Mouse (Mus musculus) heart, postnatal 25 days (tissue): ENCODE data around the gene Rnf157. TPM values are rescaled to one million over a fixed set of nuclear protein-coding genes. Genes with fewer than 3 reads are reported as not detected.
A peak's percentile ranks its signal among the peaks of the same experiment; 100 is the strongest.

Experiments used
- DNase-seq: peaks from one replicate; pipeline ENCODE4 v3.0.0; 2022; ENCODE audit warnings: low spot score
- intact Hi-C: fragments of 180-260 bp; cut with DNase I; formaldehyde crosslinking; loops from one replicate; pipeline ENCODE4 v1.15.1; 2025
- total RNA-seq, 2 experiments: library from RNA; stranded (reverse); gene quantifications; 2 replicates each; pipeline ENCODE4 v1.2.3; 2021

Rnf157 gene
- 1 to 10 TPM; 3.9 to 4.1 TPM for total RNA-seq

DNA sequence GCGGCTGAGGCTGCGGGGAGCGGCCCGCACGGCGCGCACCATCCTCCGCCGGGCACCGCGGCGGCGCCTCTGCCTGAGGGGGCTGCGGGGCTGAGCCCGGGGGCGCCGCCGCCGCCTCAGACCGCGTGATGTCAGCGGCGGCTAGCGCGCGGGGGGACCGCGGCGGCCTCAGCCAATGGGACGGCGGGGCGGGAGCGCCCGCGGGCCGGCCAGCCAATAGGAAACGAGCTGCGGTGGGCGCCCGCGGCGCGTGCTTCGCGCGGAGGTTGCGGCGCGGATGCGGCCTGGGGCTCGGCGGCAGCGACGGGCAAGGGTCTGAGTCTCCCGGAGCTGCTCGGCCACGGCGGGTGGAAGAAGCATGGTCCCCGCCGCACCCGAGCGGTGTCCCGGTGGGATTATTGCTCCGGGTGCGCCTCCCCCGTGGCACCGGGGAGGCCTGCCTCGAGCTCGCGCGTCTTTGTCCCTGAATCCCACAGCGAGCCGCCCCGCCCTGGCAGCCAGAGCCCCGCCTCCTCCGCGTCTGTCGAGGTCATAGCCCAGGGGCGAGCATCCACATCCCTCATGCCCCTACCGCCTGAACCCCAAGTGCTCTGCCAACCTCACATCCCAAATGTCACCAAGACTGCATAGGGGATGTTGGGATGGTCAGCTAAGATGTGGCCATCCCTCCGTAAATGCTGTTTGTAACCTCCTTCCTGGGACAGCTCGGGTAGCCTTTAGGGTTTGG lies at the start of gene Rnf157:
Gene Rnf157 (minus strand): TSS at position 129 of the 727 bp plus-strand sequence.
- peak; percentile 75 for DNase-seq
- intact Hi-C loops, result no loop called here

DNA sequence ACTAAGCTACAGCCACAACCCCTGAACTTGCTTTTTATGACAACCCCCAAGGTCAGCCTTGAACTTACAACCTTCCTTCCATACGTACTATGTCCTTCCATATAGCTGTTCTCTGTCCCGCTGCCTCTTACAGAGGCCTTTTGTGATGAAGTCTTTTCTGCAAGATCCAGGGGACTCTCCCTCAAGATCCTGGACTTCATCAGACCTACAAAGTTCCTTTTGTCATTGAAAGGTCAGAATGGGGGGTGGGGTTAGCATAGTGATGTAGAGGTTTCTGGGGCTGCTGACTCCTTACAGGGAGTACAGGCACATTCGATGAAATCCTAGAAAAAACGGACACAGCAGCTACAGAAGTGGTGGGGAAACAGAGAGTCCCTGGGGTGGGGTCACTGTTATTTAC lies 47.0 kb upstream of the Rnf157 start:
- no peak for DNase-seq
- intact Hi-C loops, result loop anchor here (5.0 to 10.0 kb wide), 2 partner anchors 232 to 315 kb away; no protein-coding TSS in a partner anchor

DNA sequence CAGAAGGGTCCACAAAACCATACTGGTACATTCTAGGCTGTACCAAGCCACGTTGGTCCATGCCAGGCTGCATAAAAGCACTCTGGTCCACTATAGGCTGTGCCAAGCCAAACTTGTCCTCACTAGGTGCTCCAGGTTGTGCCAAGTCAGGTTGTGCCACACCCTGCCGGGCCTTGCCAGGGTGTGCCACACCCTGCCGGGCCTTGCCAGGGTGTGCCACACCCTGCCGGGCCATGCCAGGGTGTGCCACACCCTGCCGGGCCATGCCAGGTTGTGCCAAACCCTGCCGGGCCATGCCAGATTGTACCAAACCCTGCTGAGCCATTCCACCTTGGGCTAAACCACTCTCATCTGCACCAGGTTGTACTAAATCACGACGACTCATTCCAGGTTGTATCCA lies 43.4 kb upstream of the Rnf157 start:
- intact Hi-C loops, result no loop called here
- DNase-seq, result no peak

DNA sequence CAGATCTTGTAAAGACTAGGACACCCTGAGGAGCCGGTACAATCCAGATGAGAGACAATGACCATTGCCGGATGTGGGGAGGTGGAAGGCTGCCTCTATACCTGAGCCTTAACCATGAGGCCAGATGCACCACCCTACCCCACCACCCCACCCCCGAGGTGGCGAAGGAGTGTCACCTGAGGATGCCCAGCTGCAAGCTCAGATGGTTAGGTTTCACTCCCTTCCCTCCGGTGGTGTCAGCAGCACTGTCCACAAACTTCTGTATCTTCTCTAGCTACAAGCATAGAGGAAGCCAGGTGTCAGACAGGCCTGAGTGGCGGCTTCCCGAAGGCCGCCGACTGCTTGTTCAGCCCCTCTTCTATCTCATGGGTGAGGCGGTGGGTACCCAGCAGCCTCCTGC lies 41.1 kb upstream of the Rnf157 start:
- no peak for DNase-seq
- intact Hi-C loops, result no loop called here

DNA sequence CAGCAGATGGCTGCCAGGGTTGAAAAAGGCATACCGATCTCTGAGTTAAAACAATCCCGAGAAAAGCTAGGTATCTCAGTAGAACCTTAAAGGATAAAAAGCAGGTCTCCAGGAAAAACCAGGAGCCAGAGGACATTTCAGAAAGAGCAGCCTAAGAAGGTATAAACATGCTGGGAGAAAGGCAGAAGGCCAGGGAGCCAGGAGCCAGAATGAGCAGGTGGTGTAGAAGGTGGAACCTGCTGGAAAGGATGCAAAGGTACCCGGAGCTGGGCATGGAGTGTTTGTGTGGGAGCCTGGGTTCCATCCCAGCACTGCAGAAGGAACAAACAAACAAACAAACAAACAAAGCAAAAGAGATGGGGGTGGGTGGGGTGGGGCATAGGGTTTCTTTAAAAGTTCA lies 36.5 kb upstream of the Rnf157 start:
- intact Hi-C loops, result loop anchor here (5.0 kb wide), 2 partner anchors 62 to 222 kb away; no protein-coding TSS in a partner anchor
- no peak for DNase-seq

DNA sequence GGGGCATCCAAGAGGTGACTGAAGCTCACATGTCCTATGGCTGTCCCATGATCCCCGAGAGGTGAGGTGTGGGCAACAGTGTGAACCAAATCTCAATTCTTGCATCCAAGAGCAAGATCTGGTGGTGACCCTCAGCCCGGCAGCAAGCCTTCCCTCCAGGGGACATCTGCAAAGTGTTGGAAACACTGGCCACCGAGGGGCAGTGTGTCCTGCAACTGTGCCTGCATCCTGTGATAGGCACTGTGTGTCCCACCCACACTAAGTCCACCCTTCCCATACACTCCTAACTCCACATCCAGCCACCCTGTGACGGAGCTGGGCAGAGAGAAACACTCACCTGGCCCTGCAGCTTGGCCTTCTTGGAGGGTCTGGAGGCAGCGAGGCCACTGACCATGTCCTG lies 35.0 kb upstream of the Rnf157 start:
- intact Hi-C loops, result loop anchor here (5.0 kb wide), 2 partner anchors 61 to 221 kb away; no protein-coding TSS in a partner anchor

DNA sequence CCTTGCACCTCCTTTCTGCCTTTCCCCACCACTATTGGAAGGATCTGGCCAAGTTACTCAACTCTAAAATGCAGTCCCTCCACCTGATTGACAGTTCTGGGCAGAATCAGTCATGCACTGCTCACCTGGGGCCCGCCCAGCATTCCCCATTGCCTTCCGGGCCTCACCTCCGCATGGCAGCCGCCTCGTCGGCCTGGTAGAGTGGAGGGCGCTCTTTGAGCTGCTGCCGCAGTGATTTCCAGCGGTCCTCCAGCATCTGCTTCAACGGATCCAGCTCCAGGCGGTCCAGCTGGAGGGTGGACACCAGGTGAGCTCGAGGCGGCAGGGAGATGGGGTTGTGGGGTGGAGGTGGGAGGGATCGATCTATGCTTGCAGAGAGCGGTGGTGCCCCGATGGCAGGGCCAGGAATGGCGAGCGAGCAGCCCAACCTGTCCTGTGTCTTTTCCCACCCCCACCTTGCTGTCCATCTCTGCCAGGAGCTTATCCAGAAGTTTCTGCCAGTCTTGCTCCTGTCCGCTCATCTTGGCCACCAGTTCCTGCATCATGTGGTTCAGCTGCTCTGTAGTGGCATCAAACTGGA lies 33.6 kb upstream of the Rnf157 start:
- no peak for DNase-seq
- intact Hi-C loops, result loop anchor here (1.0 to 5.0 kb wide), 3 partner anchors 59 to 219 kb away; no protein-coding TSS in a partner anchor

More for the DNA sequence above, 35.0 kb upstream of the Rnf157 start:
- no peak for DNase-seq

DNA sequence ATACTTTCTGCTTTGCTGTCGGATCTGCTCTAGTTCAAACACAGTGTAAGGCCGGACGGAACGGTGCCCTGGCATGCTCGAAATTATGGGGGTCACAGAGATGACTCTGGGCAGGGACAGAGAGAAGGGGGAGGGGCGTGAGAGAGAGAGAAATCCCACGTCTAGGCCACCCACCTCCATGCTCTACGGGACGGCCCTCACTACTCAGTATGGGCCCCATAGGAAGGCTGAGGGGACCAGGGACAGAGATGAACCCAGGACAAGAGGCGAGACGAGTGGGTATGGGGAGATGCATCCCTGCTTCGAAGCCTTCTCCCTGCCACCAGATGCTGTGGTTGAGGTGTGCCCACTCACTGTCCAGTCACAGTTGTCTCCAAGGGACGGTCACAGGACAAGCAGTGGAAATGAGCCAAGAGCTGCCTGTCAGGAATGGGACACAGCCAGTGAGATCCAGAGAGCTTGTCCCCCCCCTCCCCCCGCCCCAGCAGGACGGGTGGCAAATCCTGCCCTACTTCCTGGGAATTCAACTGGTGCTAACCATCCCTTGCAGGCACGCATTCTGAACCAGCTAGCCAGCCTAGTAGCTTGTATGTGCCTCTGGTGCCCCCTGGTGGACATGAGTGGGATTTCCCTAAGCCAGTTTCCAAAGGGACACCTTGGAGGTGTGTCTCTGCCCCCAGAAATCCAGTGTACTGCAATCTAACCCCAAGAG lies 32.9 kb upstream of the Rnf157 start:
- intact Hi-C loops, result loop anchor here (1.0 to 5.0 kb wide), 3 partner anchors 58 to 218 kb away; no protein-coding TSS in a partner anchor
- DNase-seq, result peak; percentile 72

DNA sequence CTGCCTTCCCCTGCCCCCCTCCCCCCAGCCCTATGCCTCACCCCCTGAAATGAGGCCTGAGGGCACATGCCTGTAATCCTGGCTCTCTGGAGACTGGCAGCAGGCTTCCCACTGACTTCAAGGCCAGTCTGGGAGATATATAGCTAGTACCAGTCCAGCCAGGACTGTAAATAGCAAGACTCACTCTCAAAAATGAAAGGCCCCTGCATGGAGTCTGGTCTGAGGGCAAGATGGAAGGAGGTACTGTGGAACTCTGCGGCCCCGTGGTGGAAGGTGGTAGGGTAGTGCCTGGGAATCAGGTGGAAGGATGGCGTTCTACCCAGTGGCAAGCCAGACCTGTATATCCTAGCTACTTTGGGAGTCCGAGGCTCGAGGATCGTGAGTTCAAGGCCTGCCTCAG lies 31.1 kb upstream of the Rnf157 start:
- no peak for DNase-seq
- intact Hi-C loops, result no loop called here

DNA sequence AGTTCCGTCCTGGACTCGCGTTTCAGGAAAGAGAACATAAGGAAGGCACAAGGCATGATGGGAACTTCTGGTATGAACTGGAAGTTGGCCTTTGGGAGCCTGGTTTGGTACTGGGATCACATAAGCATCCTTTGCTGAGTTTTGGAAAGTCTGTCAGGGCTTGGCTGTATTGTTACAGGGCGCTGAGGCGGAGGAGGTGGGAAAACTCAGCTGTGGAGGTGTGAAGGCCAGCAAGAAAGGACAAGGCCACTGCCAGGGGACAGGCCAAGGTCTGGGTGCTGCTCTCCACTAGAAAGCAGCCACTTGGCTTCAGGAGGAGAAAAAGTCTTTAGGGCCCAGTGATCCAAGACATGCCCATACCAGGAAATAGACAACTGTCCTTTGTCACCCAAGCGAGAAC lies 30.5 kb upstream of the Rnf157 start:
- no peak for DNase-seq
- intact Hi-C loops, result no loop called here

DNA sequence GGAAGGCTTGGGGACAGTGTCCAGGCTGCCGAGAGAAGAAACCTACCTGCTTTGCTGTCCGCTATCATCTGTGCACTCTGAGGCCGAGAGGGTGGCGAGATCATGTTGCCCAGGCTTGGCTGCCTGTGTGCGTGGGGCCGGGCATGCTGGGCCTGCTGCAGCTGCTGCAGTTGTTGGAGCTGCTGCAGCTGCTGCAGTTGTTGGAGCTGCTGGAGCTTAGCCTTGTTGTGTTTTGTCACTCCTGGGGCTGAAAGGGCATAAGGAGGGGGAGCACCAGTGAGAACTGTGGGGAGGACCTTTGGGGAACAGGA lies 30.0 kb upstream of the Rnf157 start:
- DNase-seq, result no peak
- intact Hi-C loops, result no loop called here

DNA sequence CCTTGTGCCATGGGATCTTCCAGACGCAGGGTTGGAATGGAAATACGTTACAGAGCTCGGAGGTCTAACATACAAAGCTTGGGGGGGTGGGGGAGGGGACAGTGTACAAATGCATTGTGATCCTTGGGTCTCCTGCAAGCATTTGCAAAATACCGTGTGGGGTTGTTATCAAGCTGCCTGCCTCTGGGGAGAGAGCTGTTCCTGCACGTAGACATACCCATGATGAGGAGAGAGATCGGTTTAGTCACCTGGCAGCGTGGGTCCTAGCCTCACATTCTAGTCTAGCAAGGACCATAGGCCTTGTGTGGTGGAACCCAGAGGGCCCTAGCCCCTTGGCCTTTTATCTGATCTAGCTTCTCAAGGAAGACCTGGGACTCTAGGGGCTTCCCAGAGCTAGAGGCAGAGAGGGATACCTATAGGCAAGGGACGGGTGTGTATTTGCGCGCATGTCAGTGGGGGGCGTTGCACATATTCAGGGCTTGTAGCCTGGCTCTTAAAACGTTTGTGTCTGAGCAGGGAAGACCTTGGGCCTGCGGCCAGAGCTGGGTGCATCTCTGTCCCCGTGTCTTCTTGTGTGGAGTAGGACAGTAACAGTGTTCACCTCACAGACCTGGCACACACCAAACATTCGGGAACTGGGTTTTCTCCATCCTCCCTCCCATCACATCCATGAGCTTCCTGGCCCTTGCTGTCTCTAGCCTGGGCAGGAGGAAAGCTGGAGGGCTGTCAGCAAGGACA lies 29.5 kb upstream of the Rnf157 start:
- intact Hi-C loops, result no loop called here
- no peak for DNase-seq

DNA sequence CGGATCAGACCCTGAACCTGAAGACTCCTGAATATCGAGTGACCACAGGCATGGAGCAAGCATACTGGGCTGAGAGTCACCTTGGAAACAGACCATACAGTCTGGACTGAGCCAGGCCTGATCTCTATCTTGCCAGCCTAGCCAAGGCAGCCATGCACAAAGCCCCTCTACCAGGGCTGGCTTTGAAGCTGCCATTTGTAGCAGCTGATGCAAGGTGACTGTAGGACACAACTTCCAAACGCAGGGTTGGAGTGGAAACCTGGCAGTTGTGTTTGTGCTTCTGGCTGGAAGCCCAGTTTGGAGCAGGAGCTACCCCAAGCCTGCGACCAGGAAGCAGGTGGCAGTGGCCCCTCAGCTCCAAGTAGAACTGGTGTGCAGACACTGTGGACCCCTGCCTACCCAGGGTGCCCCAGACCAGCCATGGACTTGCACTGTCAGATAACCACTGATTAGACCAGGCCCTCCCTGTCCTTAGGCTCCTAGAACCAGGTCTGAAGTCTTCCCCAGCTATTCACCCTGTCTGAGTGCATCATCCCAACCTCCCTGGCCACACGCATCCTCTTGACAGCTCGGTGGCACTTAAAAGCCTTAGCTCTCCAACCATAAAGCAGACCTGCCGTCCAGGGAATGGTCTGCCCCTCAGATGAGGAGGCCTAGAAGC lies 27.7 kb upstream of the Rnf157 start:
- intact Hi-C loops, result no loop called here
- no peak for DNase-seq

DNA sequence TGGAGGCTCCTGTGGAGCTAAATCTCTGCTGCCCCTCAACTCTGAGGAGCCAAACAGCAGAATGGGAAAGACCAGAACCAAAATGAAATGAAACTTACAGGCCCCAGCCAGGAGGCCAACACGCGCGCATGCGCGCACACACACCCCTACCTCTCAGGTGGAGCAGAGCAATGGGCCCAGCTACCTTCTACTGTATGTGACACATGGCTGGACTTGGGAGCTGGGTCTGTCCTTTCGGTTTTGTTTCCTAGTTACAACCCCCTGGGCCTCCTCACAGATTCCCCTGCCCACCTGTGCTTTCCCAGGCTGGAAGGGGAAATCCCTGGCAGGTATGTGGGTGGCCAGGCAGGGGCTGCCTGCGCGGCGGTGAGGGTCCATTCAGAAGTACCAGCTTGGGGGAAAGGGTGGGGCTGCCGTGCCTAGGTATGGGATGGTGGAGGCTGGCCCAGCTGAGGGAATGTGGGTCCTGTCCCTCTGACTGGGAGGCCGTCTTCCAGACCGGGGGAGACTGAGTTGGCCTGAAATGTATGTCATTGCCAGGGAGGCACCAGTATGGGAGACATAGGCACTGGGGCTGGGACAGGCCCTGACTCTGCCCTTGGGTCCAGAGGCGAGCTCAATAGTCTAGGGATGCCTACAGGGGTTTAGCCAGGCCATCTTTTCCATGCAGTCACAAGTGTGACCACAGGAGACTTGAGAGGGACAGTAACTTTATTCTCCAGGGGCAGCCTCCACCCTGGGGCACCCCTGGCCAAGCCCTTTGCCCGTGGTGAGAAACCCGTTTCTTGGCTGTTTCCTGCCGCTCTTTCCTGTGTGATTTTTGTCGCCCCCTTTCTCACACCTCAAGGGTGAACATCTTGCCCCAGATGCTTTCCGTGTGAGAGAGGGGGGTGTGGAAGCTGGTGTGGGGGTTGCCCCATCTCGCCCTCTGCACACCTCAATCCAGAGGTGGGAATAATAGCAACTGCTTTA lies 26.7 kb upstream of the Rnf157 start:
- intact Hi-C loops, result no loop called here
- DNase-seq, result no peak

DNA sequence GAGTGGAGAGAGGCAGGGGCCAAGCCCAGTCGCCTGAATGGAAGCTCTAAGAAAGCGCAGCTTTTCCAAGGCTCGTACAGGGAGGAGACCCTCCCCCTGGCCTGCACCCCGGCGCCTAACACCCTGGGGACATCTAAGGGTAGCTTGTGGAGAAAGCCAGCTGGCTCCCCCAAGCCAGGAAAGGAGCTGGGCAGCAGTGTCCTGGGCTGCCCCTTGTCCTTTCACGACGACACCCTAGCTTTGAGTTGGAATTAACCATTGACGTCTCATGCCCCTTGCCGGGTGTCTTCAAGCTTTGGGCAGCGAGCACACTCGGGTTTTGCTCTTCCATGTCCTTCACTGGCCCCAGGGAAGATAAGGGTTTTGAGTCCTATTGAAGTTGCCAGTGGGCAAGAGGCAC lies 24.7 kb upstream of the Rnf157 start:
- intact Hi-C loops, result no loop called here
- no peak for DNase-seq

DNA sequence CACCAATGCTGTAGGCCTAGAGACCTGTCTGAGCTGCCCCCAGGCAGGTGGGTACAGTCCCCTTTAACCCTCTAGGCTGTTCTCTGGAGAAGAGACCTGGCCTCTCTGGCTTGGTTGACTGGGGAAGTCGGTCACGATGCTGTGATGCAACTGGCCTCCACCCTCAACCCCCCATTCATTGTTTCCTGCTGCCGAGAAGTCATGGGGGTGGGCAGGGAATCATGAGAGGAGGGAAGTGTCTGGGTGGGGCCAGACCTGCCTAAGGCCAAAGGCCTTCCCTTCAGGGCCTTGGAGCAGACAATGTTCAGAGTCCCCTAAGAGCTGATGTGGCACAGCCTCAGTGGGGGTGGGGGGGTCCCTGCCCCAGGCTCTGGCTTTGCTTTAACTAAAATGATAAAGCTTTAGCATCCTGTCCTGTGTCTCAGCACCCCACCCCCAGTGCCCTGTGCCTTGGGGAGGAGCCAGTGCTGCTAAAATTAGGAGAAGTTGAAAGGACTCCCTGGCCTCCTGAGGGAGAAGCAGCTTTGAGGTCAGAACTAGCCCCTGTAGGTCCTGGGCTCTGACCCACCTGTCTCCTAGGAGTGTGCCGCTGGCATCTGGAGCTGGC lies 24.0 kb upstream of the Rnf157 start:
- intact Hi-C loops, result no loop called here

DNA sequence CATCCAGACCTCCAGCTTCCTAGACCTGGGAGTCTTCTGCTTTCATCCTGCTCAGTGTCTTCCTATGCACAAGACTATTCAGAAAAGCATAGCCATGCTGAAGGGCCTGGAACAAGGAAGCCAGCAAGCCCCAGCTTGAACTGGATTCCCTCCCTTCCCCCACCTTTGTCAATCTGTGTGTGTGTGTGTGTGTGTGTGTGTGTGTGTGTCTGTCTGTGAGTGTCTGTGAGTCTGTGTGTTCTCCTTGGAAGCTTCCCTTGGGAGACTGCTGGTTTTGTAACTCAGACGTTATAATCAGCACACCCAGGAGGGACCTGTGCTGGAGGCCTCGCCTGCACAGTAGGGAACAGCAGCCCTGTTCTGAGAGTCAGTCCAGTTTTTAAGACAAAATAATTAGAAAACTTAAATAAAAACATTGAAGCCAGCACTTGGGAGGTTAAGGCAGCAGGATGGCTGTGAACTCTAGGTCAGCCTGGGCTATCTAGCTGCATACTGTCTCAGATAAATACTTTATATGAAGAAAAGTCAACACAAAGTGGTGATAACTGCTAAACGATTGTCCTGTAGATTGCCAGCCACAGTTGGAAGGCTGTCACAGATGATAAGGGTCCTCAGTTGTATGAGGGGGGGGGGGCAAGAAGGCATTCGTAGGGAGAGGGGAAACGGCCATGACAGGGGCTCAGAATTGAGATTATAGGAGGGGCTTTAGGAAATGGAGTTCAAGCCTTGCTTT lies 23.3 kb upstream of the Rnf157 start:
- intact Hi-C loops, result no loop called here
- no peak for DNase-seq

More for the DNA sequence above, 24.0 kb upstream of the Rnf157 start:
- DNase-seq, result peak; percentile 48
